Mouse (Mus musculus): ENCODE data around the gene Adam15. TPM values are rescaled to one million over a fixed set of nuclear protein-coding genes. Genes with fewer than 3 reads are reported as not detected.

Adam15 gene
- total and polyA plus RNA-seq, 2 experiments from 2014 or later, result 82.2 to 99.0 TPM

GRCm38 (mm10) chr3:89332013-89332412 is 17.8 kb downstream of the Adam15 start:
- no peaks in the 10 kb centered on the region for H3K9me3 ChIP-seq (replicated peaks; ENCODE audit: control insufficient read depth, low read length)
- no peak overlapping the region for H3K9ac ChIP-seq (replicated peaks; ENCODE audit: low read depth, low read length)
- H3K36me3 ChIP-seq (replicated peaks; ENCODE audit: control insufficient read depth, insufficient read depth, low read length), result peaks cover 10% of the 10 kb centered on the region; the same call in 1 of the 2 replicates
- H3K4me3 ChIP-seq (ENCODE audit: low read depth, low read length), result no peak overlapping the region
- no peak overlapping the region for H3K27ac ChIP-seq (ENCODE audit: low read depth)
- ATAC-seq (ENCODE audit: insufficient read depth, low read depth) (no peak), DNase-seq (ENCODE audit: low spot score) (no peak)
- WGBS, result 61% methylated on average over 10 of the region's 10 CpGs
- H3K4me1 ChIP-seq (ENCODE audit: control insufficient read depth, insufficient read depth), result peaks cover 4% of the 10 kb centered on the region; the same call in 1 of the 2 replicates
- H3K4me2 ChIP-seq (ENCODE audit: low read depth, low read length), result no peak overlapping the region
- peaks cover 16% of the 10 kb centered on the region; the same call in 1 of the 2 replicates for H3K27me3 ChIP-seq (ENCODE audit: control insufficient read depth, insufficient read depth, low read length)
- no peak for TF ChIP-seq CTCF (IDR thresholded peaks at IDR 0.05; ENCODE audit: low read depth)
- TF ChIP-seq EP300 (IDR thresholded peaks at IDR 0.05; ENCODE audit: low read depth), result no peak

- H3K9ac ChIP-seq (replicated peaks; ENCODE audit: low read depth, low read length), result no peak overlapping the region
- 69% methylated on average over 13 of the region's 13 CpGs for WGBS
- no peaks in the 10 kb centered on the region for H3K4me1 ChIP-seq (ENCODE audit: control insufficient read depth, insufficient read depth)
- H3K4me3 ChIP-seq (ENCODE audit: low read depth, low read length), result no peak overlapping the region
- H3K4me2 ChIP-seq (ENCODE audit: low read depth, low read length), result no peak overlapping the region
- DNase-seq (ENCODE audit: low spot score) (no peak), ATAC-seq (ENCODE audit: insufficient read depth, low read depth) (no peak)
- peaks cover 10% of the 10 kb centered on the region; the same call in 1 of the 2 replicates for H3K36me3 ChIP-seq (replicated peaks; ENCODE audit: control insufficient read depth, insufficient read depth, low read length)
- no peak overlapping the region for H3K27ac ChIP-seq (ENCODE audit: low read depth)
- TF ChIP-seq EP300 (IDR thresholded peaks at IDR 0.05; ENCODE audit: low read depth) (no peak), CTCF (IDR thresholded peaks at IDR 0.05; ENCODE audit: low read depth) (no peak)
- H3K27me3 ChIP-seq (ENCODE audit: control insufficient read depth, insufficient read depth, low read length), result peaks cover 16% of the 10 kb centered on the region; the same call in 1 of the 2 replicates
- no peaks in the 10 kb centered on the region for H3K9me3 ChIP-seq (replicated peaks; ENCODE audit: control insufficient read depth, low read length)
Observed at GRCm38 (mm10) chr3:89331561-89331960, 18.2 kb downstream of the Adam15 start.

- TF ChIP-seq CTCF (IDR thresholded peaks at IDR 0.05; ENCODE audit: low read depth) (no peak), EP300 (IDR thresholded peaks at IDR 0.05; ENCODE audit: low read depth) (no peak)
- DNase-seq (ENCODE audit: low spot score), result no peak
- H3K9me3 ChIP-seq (replicated peaks; ENCODE audit: control insufficient read depth, low read length), result no peaks in the 10 kb centered on the region
- no peak overlapping the region for H3K9ac ChIP-seq (replicated peaks; ENCODE audit: low read depth, low read length)
- H3K4me1 ChIP-seq (ENCODE audit: control insufficient read depth, insufficient read depth), result no peaks in the 10 kb centered on the region
- 27% methylated on average over 10 of the region's 10 CpGs for WGBS
- peaks cover 16% of the 10 kb centered on the region; the same call in 1 of the 2 replicates for H3K27me3 ChIP-seq (ENCODE audit: control insufficient read depth, insufficient read depth, low read length)
- no peak overlapping the region for H3K27ac ChIP-seq (ENCODE audit: low read depth)
- no peak; the same call in 1 of the 2 replicates for ATAC-seq (ENCODE audit: insufficient read depth, low read depth)
- H3K4me3 ChIP-seq (ENCODE audit: low read depth, low read length), result no peak overlapping the region
- peaks cover 10% of the 10 kb centered on the region; the same call in 1 of the 2 replicates for H3K36me3 ChIP-seq (replicated peaks; ENCODE audit: control insufficient read depth, insufficient read depth, low read length)
- H3K4me2 ChIP-seq (ENCODE audit: low read depth, low read length), result no peak overlapping the region
Observed at GRCm38 (mm10) chr3:89330948-89331347, 18.8 kb downstream of the Adam15 start.

GRCm38 (mm10) chr3:89330346-89330745 is 19.4 kb downstream of the Adam15 start:
- H3K9ac ChIP-seq (replicated peaks; ENCODE audit: low read depth, low read length), result no peak overlapping the region
- no peaks in the 10 kb centered on the region for H3K4me1 ChIP-seq (ENCODE audit: control insufficient read depth, insufficient read depth)
- no peak for ATAC-seq (ENCODE audit: insufficient read depth, low read depth)
- DNase-seq (ENCODE audit: low spot score), result no peak
- WGBS, result 57% methylated on average over 3 of the region's 3 CpGs
- peaks cover 16% of the 10 kb centered on the region; the same call in 1 of the 2 replicates for H3K27me3 ChIP-seq (ENCODE audit: control insufficient read depth, insufficient read depth, low read length)
- H3K27ac ChIP-seq (ENCODE audit: low read depth), result no peak overlapping the region
- no peak overlapping the region for H3K4me2 ChIP-seq (ENCODE audit: low read depth, low read length)
- TF ChIP-seq CTCF (IDR thresholded peaks at IDR 0.05; ENCODE audit: low read depth) (no peak), EP300 (IDR thresholded peaks at IDR 0.05; ENCODE audit: low read depth) (no peak)
- H3K4me3 ChIP-seq (ENCODE audit: low read depth, low read length), result no peak overlapping the region
- peaks cover 10% of the 10 kb centered on the region; the same call in 1 of the 2 replicates for H3K36me3 ChIP-seq (replicated peaks; ENCODE audit: control insufficient read depth, insufficient read depth, low read length)
- H3K9me3 ChIP-seq (replicated peaks; ENCODE audit: control insufficient read depth, low read length), result no peaks in the 10 kb centered on the region

- no peak overlapping the region for H3K9ac ChIP-seq (replicated peaks; ENCODE audit: low read depth, low read length)
- 9% methylated on average over 4 of the region's 4 CpGs for WGBS
- no peak overlapping the region for H3K4me2 ChIP-seq (ENCODE audit: low read depth, low read length)
Observed at GRCm38 (mm10) chr3:89328623-89329022, 21.2 kb downstream of the Adam15 start.

More at GRCm38 (mm10) chr3:89328623-89329022, 21.2 kb downstream of the Adam15 start:
- TF ChIP-seq EP300 (IDR thresholded peaks at IDR 0.05; ENCODE audit: low read depth) (no peak), CTCF (IDR thresholded peaks at IDR 0.05; ENCODE audit: low read depth) (no peak)
- ATAC-seq (ENCODE audit: insufficient read depth, low read depth) (peak; percentile 19; the same call in 1 of the 2 replicates), DNase-seq (ENCODE audit: low spot score) (no peak)
- Histone ChIP-seq H3K4me3 (ENCODE audit: low read depth, low read length) (no peak overlapping the region), H3K27ac (ENCODE audit: low read depth) (no peak overlapping the region), H3K9me3 (replicated peaks; ENCODE audit: control insufficient read depth, low read length) (no peaks in the 10 kb centered on the region), H3K36me3 (replicated peaks; ENCODE audit: control insufficient read depth, insufficient read depth, low read length) (0 out of 2 replicates have a peak, but pooled peaks cover 5% of the 10 kb centered on the region), H3K4me1 (ENCODE audit: control insufficient read depth, insufficient read depth) (no peaks in the 10 kb centered on the region), H3K27me3 (ENCODE audit: control insufficient read depth, insufficient read depth, low read length) (peaks cover 22% of the 10 kb centered on the region)
